Mouse (Mus musculus): Measurements from ENCODE around the gene Veph1. TPM values are rescaled to one million over a fixed set of nuclear protein-coding genes. Genes with fewer than 3 reads are reported as not detected.

The Veph1 gene
- not detected in 4 replicates for total RNA-seq (2023)

DNA sequence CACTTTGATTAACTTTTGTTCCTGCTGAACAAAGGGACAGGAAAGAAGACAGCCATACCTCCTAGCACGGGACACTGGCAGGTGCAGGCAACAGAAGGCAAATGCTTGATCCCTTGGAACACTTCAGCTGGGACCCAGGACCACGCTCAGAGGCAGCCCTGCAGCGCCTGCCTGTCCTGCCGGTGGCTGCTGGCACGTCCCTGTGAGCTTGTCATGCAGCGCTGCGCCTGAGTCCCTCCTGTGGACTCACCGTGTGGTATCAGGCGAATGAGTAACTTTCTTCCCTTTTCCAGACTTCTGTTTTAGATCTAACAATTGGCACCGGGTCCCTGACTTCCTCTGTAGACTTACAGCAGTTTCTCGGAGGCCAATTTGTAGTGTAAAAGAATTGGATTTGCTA, at the start of gene Veph1:
TSS of gene Veph1 (minus strand) at position 293 of the 400 bp plus-strand sequence.

DNA sequence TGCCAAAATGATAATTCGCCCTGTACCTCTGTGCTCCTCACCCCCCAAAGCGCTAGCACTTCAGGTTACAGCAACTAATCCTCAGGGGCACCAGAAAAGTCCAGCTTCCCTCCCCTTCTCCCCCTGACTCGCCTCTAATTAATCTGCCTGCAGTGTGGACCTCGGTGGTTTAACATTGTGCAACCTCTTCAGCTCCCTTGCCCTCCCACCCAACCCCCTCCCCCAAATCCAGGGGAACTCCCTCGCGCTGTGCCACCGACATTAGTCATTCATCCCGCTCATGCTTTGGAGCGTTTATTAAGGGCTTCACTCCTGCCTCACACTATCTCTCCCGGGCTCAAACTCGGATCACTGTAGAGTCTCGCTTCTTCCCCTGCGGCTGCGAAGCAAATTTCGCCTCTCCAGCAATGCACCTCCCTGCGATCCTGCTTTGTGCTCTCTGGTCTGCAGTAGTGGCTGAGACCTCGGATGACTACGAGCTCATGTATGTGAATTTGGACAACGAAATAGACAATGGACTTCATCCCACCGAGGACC, 76.9 kb downstream of the Veph1 start, which contains the start of gene Ptx3:
TSS of gene Ptx3 (plus strand) at position 256 of the 537 bp plus-strand sequence.

Other genes starting within 250 kb of the Veph1 start
- not detected in 4 replicates for gene Ptx3, start 76.9 kb downstream of the Veph1 start, total RNA-seq (2023)